Mouse (Mus musculus) C2C12 (cell line): ENCODE measurements around the gene Fam20b. TPM values are rescaled to one million over a fixed set of nuclear protein-coding genes. Genes with fewer than 3 reads are reported as not detected.

Experiments
- H3K27me3 ChIP-seq: one replicate; pipeline ENCODE4 v1.6.1; 2011; ENCODE audit not compliant: control insufficient read depth, insufficient read depth, insufficient read length
- H3K36me3 ChIP-seq: one replicate; pipeline ENCODE4 v1.6.1; 2011; ENCODE audit not compliant: control insufficient read depth, insufficient read depth
- H3K4me3 ChIP-seq: one replicate; pipeline ENCODE4 v1.5.1; 2011; ENCODE audit warnings: mild to moderate bottlenecking, control low read depth; ENCODE audit not compliant: poor library complexity, insufficient read depth, severe bottlenecking
- H3K79me2 ChIP-seq: one replicate; pipeline ENCODE4 v1.6.1; 2011; ENCODE audit not compliant: control insufficient read depth, insufficient read depth
- H3K79me3 ChIP-seq: one replicate; pipeline ENCODE4 v1.6.1; 2011; ENCODE audit warnings: low read depth, control low read depth
- H3ac ChIP-seq: one replicate; pipeline ENCODE3; 2011; ENCODE audit warnings: low read depth; ENCODE audit not compliant: control insufficient read depth, insufficient read length
- CEBPB ChIP-seq: IDR thresholded peaks from one replicate; pipeline ENCODE4 v1.6.1; 2011; ENCODE audit warnings: low read depth, mild to moderate bottlenecking, control low read depth, moderate library complexity
- CTCF ChIP-seq: IDR thresholded peaks from one replicate; pipeline ENCODE4 v1.5.1; 2011; ENCODE audit not compliant: control insufficient read depth, insufficient read depth, insufficient read length
- FOSL1 ChIP-seq: IDR thresholded peaks from one replicate; pipeline ENCODE4 v1.8.0; 2011; ENCODE audit warnings: mild to moderate bottlenecking, low read length; ENCODE audit not compliant: poor library complexity, insufficient read depth, severe bottlenecking
- MAX ChIP-seq: IDR thresholded peaks from one replicate; pipeline ENCODE4 v1.6.1; 2011; ENCODE audit warnings: mild to moderate bottlenecking, control low read depth
- MYOD1 ChIP-seq: IDR thresholded peaks from one replicate; pipeline ENCODE4 v1.6.1; 2011; ENCODE audit warnings: low read depth; ENCODE audit not compliant: control insufficient read depth, insufficient read length
- MYOG ChIP-seq: IDR thresholded peaks from one replicate; pipeline ENCODE4 v1.6.1; 2011; ENCODE audit not compliant: control insufficient read depth, insufficient read length; ENCODE audit errors: extremely low read depth
- USF1 ChIP-seq: IDR thresholded peaks from one replicate; pipeline ENCODE4 v1.6.1; 2011; ENCODE audit warnings: low read depth, mild to moderate bottlenecking, control low read depth, moderate library complexity
- polyA plus RNA-seq: library from polyadenylated mRNA; unstranded; fragments of >200 nt; fragmentation: generic; extraction: Trizol; gene quantifications from one replicate; pipeline ENCODE4 v1.2.1, GENCODE M21; 2012; ENCODE audit warnings: missing spikeins

Fam20b gene
- polyA plus RNA-seq, 1 experiment: 19.9 TPM

DNA sequence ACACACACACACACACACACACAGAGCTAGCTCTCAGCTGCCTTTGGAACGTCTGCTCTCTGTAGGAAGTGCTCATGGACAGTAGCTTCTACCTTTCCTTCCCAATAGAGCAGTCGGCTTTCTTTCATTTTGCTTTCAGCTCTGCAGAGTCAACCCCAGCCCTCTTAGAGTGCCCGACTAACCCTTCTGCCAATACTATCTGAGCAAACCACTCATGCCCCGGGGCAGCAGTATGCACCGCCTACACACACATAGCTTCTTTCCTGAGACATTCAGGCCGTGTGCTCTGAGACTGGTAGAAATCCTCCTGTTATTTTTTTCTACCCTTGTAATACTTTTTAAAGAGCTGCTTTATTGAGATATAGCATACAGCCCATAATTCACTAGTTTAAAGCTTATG lies 3.2 kb upstream of the Fam20b start:
- Histone ChIP-seq H3K27me3 (peaks cover 4% of the 10 kb centered on the region), H3K36me3 (no peaks in the 10 kb centered on the region), H3K4me3 (no peak overlapping the region), H3K79me2 (peaks cover 12% of the 10 kb centered on the region), H3K79me3 (peaks cover 4% of the 10 kb centered on the region), H3ac (no peak overlapping the region)
- TF ChIP-seq USF1 (no peak), CEBPB (no peak)

DNA sequence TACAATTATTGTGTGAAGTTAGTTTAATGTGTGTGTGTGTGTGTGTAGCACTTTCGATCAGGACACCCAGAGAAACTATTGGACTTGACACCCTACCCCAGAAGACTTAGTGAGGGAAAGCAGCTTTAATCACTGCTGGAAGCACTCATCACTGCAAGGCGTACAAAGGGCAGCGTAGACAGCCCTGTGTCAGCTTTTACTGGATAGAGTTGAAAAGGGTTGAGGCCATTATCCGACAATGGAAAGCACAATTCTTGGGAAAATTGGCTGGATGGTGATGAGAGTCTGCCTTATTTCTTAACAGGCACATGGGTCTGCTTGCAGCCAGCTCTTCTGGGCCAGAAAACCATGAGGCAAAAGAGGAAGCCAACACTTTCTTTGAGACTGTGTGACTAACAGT lies 1.2 kb upstream of the Fam20b start:
- TF ChIP-seq CTCF (no peak), MYOD1 (no peak), USF1 (no peak), MAX (no peak), MYOG (no peak), FOSL1 (no peak), CEBPB (no peak)
- H3K27me3 ChIP-seq: peaks cover 4% of the 10 kb centered on the region
- H3ac ChIP-seq: no peak overlapping the region
- H3K4me3 ChIP-seq: no peak overlapping the region
- peaks cover 9% of the 10 kb centered on the region for H3K79me3 ChIP-seq
- peaks cover 32% of the 10 kb centered on the region for H3K79me2 ChIP-seq
- no peaks in the 10 kb centered on the region for H3K36me3 ChIP-seq

DNA sequence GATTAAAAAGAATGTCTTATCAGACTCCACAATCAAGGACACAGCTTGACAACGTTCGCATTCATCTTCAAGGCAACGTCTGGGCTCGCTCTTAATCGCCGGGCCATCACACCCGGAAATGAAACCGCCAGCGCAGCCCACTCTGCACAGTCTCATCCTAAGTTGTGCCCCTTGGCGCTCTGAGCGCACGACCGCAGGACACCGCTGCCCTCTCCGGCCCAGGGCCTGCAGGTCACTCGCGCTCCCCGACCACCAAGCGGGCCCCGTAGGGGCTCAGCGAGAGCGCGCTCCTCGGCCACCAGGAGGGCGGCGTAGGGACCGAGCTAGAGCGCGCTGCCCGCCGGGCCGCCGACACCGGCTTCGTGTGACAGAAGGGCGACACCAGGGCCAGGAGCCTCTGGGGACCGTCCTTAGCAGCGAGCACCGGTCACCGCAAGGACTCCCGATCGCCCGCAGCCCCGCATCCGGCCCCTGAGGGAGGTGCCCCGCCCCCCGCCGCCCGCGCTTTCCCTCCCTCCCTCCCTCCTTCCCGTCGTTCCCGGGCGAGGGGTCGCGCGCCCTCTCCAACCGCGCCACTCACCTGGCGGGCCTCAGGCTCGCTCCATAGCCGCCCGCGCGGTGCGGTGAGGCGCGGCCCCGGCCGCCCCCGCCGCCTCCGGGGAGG lies 468 bp downstream of the Fam20b start:
- Histone ChIP-seq H3ac (peak overlapping the region; percentile 86), H3K4me3 (peak overlapping the region; percentile 78), H3K27me3 (no peaks in the 10 kb centered on the region), H3K79me2 (peaks cover 47% of the 10 kb centered on the region), H3K36me3 (no peaks in the 10 kb centered on the region), H3K79me3 (peaks cover 9% of the 10 kb centered on the region)
- TF ChIP-seq MYOD1: no peak
- TF ChIP-seq USF1: no peak
- no peak for TF ChIP-seq MAX
- TF ChIP-seq CTCF: no peak
- no peak for TF ChIP-seq FOSL1
- no peak for TF ChIP-seq MYOG

DNA sequence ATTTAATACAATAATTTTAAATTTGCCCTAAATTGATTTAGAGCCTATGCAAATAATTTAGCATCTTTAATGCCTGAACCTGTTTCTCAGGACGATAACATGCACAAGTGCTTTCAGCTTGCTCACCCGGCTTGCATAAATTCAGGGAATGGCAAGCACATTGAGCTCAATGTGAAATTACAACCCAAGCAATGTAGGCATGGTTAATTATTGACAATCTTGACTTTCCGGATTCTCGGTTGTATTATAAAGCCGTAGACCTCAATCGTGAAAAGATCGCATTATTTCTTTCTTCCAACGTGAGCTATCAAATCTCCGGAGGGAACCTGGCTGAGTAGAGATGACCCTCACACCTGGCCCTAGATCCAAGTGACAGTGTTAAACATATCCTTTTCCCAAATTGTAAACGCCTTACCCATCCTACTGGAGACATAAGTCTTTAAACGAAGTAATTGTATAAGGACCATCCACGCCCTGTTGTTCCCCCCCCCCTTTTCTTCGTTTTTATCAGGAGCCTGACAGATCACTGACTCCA lies 1.1 kb downstream of the Fam20b start:
- Histone ChIP-seq H3K79me2 (peaks cover 50% of the 10 kb centered on the region), H3K27me3 (no peaks in the 10 kb centered on the region), H3K79me3 (peaks cover 9% of the 10 kb centered on the region), H3K36me3 (no peaks in the 10 kb centered on the region), H3ac (peak overlapping the region; percentile 86), H3K4me3 (peak overlapping the region; percentile 78)
- TF ChIP-seq CTCF: no peak
- TF ChIP-seq FOSL1: no peak
- no peak for TF ChIP-seq MAX
- no peak for TF ChIP-seq USF1
- no peak for TF ChIP-seq MYOD1
- TF ChIP-seq MYOG: no peak
- TF ChIP-seq CEBPB: no peak

DNA sequence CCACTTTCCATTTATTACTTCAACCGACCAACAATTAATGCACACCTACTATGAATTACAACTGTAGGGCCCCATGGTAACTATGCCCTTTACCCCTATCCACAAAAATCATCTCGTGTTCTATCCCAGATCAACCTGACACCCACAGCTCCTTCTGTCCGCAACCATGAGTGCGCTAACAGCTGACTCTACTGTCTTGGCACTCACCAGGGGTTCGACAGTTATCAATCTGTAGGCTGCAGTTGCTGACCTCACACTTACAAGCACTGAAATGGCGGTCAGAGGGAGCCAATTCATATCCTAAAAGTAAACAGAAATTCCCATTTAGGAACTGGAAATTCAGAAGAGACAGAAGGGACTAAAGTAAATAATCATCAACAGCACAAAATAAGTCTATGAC lies 2.2 kb downstream of the Fam20b start:
- TF ChIP-seq MAX (no peak), USF1 (no peak), CEBPB (no peak), MYOG (no peak), FOSL1 (no peak), MYOD1 (no peak), CTCF (no peak)
- Histone ChIP-seq H3K79me2 (peaks cover 50% of the 10 kb centered on the region), H3K36me3 (no peaks in the 10 kb centered on the region)

DNA sequence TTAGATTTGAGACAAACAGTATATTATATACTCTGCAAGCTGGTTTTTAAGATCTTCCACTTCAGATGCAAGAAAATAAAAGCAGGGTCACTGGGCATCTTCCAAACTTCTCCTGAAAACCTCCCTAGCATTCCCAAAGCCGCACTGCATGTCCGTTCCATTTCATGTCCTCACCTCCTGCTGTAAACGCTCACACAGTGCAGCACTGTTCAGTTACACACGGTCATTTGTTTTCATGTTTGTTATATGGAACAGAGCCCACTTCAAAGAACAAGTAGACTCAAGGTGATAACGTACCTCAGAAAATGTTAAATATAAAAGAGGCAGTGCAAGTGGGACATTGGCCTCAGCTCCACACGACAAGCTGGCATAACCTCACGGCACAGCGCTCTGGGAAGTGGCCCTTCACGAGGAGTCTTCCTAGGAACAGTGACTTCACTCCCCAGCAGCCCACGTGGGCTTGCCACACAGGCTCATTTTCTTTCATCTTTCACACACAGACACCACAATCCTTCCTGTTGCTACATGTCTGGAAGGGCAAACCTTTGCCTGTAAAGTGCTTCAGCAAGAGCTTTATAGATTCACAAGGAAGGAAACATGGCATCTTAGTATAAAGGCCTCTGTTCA lies 8.3 kb downstream of the Fam20b start:
- peaks cover 11% of the 10 kb centered on the region for H3K79me3 ChIP-seq
- TF ChIP-seq USF1 (no peak), FOSL1 (no peak), MYOD1 (no peak), MAX (no peak), MYOG (no peak), CEBPB (no peak), CTCF (no peak)
- H3K4me3 ChIP-seq: no peak overlapping the region
- peaks cover 23% of the 10 kb centered on the region for H3K79me2 ChIP-seq
- H3K36me3 ChIP-seq: peaks cover 3% of the 10 kb centered on the region
- H3ac ChIP-seq: no peak overlapping the region
- no peaks in the 10 kb centered on the region for H3K27me3 ChIP-seq

More for the DNA sequence above, 2.2 kb downstream of the Fam20b start:
- H3K79me3 ChIP-seq: peaks cover 14% of the 10 kb centered on the region
- H3ac ChIP-seq: no peak overlapping the region
- H3K27me3 ChIP-seq: no peaks in the 10 kb centered on the region
- no peak overlapping the region for H3K4me3 ChIP-seq
